Mouse (Mus musculus) stomach, embryonic 16.5 days (tissue): Measurements from ENCODE around the gene Ube2l3. TPM values are rescaled to one million over a fixed set of nuclear protein-coding genes. Genes with fewer than 3 reads are reported as not detected.
"Not testable (repeated sequence)": the region's sequence is repeated elsewhere in the genome, so short reads cannot be mapped to it uniquely, and the experiment has no call there.

Experiments
- ATAC-seq: fragments of 200-750 bp; cut with Nextera tagmentation; 2 replicates; pipeline ENCODE4 v1.8.0; 2017; ENCODE audit warnings: moderate number of reproducible peaks, moderate TSS enrichment; ENCODE audit not compliant: insufficient read depth, low FRiP score
- H3K27ac ChIP-seq: fragments of 300-500 bp; sonication (generic); 2 replicates; pipeline ENCODE4 v1.5.1; 2014; ENCODE audit warnings: low read length
- H3K27me3 ChIP-seq: fragments of 300-500 bp; sonication (generic); 2 replicates; pipeline ENCODE4 v1.6.1; 2014; ENCODE audit warnings: low read length, control low read depth, mixed read lengths; ENCODE audit not compliant: control insufficient read depth, insufficient read depth
- H3K36me3 ChIP-seq: fragments of 300-500 bp; sonication (generic); 2 replicates; pipeline ENCODE4 v1.6.1; 2014; ENCODE audit warnings: low read length; ENCODE audit not compliant: control insufficient read depth, insufficient read depth
- H3K4me1 ChIP-seq: fragments of 300-500 bp; sonication (generic); 2 replicates; pipeline ENCODE4 v1.6.1; 2014; ENCODE audit warnings: low read length, control low read depth, mixed read lengths; ENCODE audit not compliant: control insufficient read depth, insufficient read depth
- H3K4me2 ChIP-seq: fragments of 300-500 bp; sonication (generic); 2 replicates; pipeline ENCODE4 v1.6.1; 2014; ENCODE audit warnings: low read depth, low read length, mixed read lengths
- H3K4me3 ChIP-seq: fragments of 300-500 bp; sonication (generic); replicated peaks from 2 replicates; pipeline ENCODE4 v1.5.1; 2014; ENCODE audit warnings: mild to moderate bottlenecking, low read length
- H3K9ac ChIP-seq: fragments of 300-500 bp; sonication (generic); 2 replicates; pipeline ENCODE4 v1.6.1; 2014; ENCODE audit warnings: low read length
- H3K9me3 ChIP-seq: fragments of 300-500 bp; sonication (generic); replicated peaks from 2 replicates; pipeline ENCODE4 v1.6.1; 2016; ENCODE audit warnings: low read length, control low read depth; ENCODE audit not compliant: control insufficient read depth
- WGBS: fragments of 180-500 bp; shearing (Covaris S2); extraction: QIAGEN DNeasy Blood & Tissue Kit; methylation state at CpG from one replicate; pipeline ENCODE4 v1.1.7; 2014; 5-methylcytosine and 5-hydroxymethylcytosine counted together
- polyA plus RNA-seq: library from polyadenylated mRNA; unstranded; fragments of >200 nt; fragmentation: Nextera tagmentation; extraction: Ambion mirVana; gene quantifications from 2 replicates; pipeline ENCODE4 v1.2.1, GENCODE M21; 2015

The Ube2l3 gene
- polyA plus RNA-seq, 1 experiment from 2014 or later = 331 TPM

DNA sequence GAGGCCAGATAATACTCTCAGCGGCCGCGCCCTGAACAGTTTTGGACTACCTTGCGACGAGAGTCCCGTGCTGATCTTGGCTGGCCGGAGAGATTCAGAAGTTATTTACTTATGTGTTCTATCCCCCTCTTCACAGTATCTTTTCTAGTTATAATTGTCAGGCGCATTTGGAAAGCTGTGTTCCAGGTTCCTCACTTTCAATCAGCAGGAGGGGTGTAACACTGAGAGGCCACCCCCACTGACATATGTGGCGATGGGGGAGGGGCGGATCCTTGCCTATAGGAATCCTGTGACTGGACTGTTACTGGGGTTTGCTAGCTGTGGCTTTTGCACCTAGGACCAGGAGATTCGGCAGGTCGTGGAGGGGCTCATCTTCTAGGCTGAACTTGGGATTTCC, 32.0 kb upstream of the Ube2l3 start:
- H3K9me3 ChIP-seq = 0 out of 2 replicates have a peak, but pooled peaks cover 4% of the 10 kb centered on the region
- peak overlapping the region; percentile 94 for H3K4me2 ChIP-seq
- no peak for ATAC-seq
- no peaks in the 10 kb centered on the region for H3K36me3 ChIP-seq
- peak overlapping the region; percentile 95 for H3K9ac ChIP-seq
- WGBS = under 1% methylated on average over 12 of the region's 12 CpGs
- H3K4me3 ChIP-seq = peak overlapping the region; percentile 86
- peak overlapping the region; percentile 92 for H3K27ac ChIP-seq
- H3K4me1 ChIP-seq = peaks cover 34% of the 10 kb centered on the region
- no peaks in the 10 kb centered on the region for H3K27me3 ChIP-seq

DNA sequence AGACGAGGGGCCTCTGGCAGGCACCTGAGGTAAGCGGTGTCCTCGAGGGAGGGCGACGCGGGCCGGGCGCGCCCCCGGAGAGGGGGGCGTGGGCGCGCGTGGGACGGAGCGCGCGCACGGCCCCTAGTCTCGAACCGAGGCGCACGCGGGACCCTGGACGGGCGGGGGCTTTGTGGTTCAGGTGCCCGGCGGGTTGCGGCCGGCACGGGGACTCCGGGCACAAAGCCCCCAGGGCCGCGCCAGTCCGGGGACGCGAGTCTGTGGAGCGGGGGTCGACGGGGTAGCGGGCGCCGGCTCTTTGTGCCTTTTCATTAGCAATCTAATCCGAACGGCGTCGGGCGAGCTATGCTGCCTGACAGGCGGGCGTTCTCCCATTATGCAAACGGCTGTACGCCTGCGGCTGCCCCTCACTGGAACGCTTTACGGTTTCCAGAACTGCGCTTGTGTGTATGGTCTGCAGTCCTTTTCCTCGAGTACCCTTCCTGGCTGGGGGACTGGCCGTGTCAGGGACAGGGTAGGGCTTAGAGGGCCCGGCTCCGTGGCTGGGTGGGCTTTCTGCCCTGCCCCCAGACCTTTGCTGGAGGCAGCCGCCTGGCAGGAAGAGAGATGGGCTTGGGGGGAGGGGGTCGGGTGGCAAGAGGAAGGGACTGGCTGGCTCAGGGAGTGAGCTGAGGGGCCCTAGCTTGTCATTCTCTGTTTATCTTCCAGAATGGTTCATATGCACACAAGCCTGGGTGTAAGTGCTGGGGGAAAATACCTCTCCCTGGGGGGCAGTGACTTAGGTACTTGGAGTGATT, 31.5 kb upstream of the Ube2l3 start:
- Histone ChIP-seq H3K4me2 (peak overlapping the region; percentile 94), H3K9me3 (0 out of 2 replicates have a peak, but pooled peaks cover 4% of the 10 kb centered on the region), H3K9ac (peak overlapping the region; percentile 95), H3K36me3 (no peaks in the 10 kb centered on the region), H3K27ac (peak overlapping the region; percentile 92), H3K27me3 (no peaks in the 10 kb centered on the region), H3K4me1 (peaks cover 28% of the 10 kb centered on the region), H3K4me3 (peak overlapping the region; percentile 86)
- ATAC-seq = peak; percentile 59
- WGBS = under 1% methylated on average over 60 of the region's 62 CpGs

DNA sequence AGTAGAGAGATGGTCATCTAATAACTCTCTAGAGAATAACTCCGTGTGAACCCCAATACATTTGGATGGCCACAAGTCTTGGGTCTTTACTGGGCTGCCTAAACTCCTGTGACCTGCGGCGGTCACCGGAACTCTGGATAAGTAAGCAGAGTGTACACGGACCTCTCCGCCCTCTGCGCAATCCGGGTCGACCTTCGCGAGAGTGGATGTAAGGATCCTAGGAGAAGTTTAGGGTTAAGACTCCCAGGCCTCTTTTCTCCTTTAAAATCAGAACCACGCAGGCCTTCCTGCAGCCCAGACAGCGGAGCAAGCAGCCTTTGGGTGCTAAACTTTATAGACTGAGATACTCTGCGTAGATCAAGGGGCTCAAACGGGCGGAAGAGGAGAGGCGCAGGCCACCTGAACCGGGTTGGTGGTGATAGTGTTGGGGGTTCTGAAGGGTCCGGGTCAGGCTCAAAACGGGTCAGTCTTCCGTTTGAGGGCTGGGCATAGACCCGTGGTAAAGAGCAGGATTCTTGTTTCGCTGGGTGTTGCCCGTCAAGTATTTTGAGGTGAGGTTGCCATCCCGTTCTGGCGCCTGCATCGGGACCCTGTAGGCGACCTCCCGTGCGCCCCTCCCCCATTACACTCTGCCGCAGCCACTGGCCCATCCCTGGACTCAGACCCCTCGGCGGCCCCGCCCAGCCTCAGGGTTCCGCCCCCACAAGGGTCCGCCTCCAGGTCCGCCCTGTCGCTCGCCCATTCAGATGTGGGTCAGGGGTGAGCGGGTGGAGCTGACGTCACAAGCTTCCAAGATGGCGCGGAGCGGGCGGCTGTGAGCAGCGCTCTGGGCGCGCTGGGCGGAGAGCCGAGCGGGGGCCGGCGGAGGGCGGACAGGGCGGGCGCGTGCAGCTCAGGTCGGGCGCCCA, 30.6 kb upstream of the Ube2l3 start, which contains the start of gene Hic2:
Gene Hic2, plus strand, starts transcription at position 779 of the 908 bp plus-strand sequence.
- Histone ChIP-seq H3K4me3 (peak within 1 kb of the TSS; percentile 86), H3K9me3 (0 out of 2 replicates have a peak, but pooled peaks cover 4% of the 10 kb centered on the region), H3K4me2 (peak within 1 kb of the TSS; percentile 94), H3K4me1 (peaks cover 22% of the 10 kb centered on the region), H3K27ac (peak within 1 kb of the TSS; percentile 92), H3K27me3 (no peaks in the 10 kb centered on the region), H3K9ac (peak within 1 kb of the TSS; percentile 95), H3K36me3 (no peaks in the 10 kb centered on the region)
- ATAC-seq = peak; percentile 98
- 2% methylated on average over 59 of the region's 59 CpGs for WGBS

DNA sequence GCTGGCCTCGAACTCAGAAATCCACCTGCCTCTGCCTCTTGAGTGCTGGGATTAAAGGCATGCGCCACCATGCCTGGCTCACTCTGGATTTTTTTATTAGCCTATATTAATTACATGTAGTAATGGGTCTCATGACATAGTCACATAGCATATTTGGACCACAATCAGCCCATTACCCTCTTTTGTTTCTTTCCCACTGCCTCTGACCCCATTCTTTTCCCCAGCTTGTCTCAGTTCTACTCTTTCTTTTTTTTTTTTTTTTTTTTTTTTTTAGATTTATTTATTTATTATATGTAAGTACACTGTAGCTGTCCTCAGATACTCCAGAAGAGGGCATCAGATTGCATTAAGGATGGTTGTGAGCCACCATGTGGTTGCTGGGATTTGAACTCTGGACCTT, 29.1 kb upstream of the Ube2l3 start:
- H3K36me3 ChIP-seq, H3K4me3 ChIP-seq, ATAC-seq, H3K9ac ChIP-seq, H3K27ac ChIP-seq, H3K27me3 ChIP-seq, H3K9me3 ChIP-seq, H3K4me2 ChIP-seq: not testable (repeated sequence)
- peaks cover 16% of the 10 kb centered on the region for H3K4me1 ChIP-seq
- 89% methylated on average over 2 of the region's 2 CpGs for WGBS

DNA sequence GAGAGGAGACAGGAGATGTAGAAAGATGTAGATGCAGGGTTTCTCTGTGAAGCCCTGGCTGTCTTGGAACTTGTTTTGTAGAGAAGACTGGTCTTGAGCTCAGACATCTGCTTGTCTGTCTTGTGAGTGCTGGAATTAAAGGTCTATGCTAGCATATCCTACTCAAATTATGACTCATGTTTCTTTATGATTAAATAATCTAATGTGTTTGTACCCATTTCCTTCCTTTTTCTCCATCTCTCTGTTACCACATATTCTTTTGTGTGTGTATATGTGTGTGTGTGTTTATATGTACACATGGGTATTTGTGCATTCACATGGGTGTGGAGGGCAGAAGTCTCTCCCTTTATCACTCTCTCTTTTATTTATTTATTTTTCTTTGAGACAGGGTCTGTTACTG, 24.0 kb upstream of the Ube2l3 start:
- ATAC-seq = no peak
- no peaks in the 10 kb centered on the region for H3K27me3 ChIP-seq
- H3K27ac ChIP-seq = no peak overlapping the region
- H3K36me3 ChIP-seq = no peaks in the 10 kb centered on the region
- 0 out of 2 replicates have a peak, but pooled peaks cover 4% of the 10 kb centered on the region for H3K9me3 ChIP-seq
- H3K4me2 ChIP-seq = no peak overlapping the region
- no peak overlapping the region for H3K4me3 ChIP-seq
- H3K9ac ChIP-seq = no peak overlapping the region
- H3K4me1 ChIP-seq = no peaks in the 10 kb centered on the region

DNA sequence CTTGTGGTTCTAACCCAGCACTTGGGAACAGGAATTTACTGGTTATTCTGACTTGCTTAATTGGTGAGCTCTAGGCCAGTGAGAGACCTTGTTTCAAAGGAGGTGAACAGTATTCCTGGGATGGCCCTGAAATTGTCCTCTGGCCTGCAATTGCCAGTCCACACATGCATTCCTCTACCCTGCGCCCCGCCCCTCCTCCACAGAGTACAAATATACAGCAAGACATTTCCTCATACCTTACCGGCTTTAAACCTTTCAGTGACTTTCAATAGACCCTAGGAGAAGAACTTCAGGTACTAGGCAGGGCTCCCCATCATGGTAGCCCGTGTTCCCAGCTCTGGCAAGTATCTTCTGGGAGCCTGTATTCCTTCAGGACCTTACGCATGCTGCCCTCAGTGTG, 23.1 kb upstream of the Ube2l3 start:
- no peaks in the 10 kb centered on the region for H3K4me1 ChIP-seq
- no peak overlapping the region for H3K4me3 ChIP-seq
- 71% methylated on average over 5 of the region's 5 CpGs for WGBS
- H3K36me3 ChIP-seq = no peaks in the 10 kb centered on the region
- no peak overlapping the region for H3K4me2 ChIP-seq
- 0 out of 2 replicates have a peak, but pooled peaks have one; percentile 22 for ATAC-seq
- H3K27ac ChIP-seq = peak overlapping the region; percentile 36; the same call in 1 of the 2 replicates
- H3K9me3 ChIP-seq = 0 out of 2 replicates have a peak, but pooled peaks cover 4% of the 10 kb centered on the region
- no peaks in the 10 kb centered on the region for H3K27me3 ChIP-seq
- no peak overlapping the region for H3K9ac ChIP-seq

DNA sequence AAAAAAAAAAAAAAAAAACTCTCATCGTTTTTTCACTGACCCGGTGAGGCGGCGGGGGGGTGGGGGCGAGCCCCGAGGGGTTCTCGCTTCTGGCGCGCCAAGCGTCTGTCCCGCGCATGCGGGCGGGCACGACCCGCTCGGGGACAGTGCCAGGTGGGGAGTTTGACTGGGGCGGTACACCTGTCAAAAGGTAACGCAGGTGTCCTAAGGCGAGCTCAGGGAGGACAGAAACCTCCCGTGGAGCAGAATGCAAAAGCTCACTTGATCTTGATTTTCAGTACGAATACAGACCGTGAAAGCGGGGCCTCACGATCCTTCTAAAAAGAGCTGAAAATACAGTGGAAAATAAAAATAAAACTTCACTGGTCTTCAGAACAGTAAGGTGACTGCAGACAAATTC, 19.7 kb upstream of the Ube2l3 start:
- Histone ChIP-seq H3K9me3 (no peaks in the 10 kb centered on the region), H3K27ac (no peak overlapping the region), H3K9ac (no peak overlapping the region), H3K4me1 (peaks cover 3% of the 10 kb centered on the region; the same call in 1 of the 2 replicates), H3K4me2 (no peak overlapping the region), H3K4me3 (no peak overlapping the region), H3K36me3 (no peaks in the 10 kb centered on the region), H3K27me3 (no peaks in the 10 kb centered on the region)
- WGBS = 33% methylated on average over 25 of the region's 25 CpGs
- ATAC-seq = peak; percentile 100

DNA sequence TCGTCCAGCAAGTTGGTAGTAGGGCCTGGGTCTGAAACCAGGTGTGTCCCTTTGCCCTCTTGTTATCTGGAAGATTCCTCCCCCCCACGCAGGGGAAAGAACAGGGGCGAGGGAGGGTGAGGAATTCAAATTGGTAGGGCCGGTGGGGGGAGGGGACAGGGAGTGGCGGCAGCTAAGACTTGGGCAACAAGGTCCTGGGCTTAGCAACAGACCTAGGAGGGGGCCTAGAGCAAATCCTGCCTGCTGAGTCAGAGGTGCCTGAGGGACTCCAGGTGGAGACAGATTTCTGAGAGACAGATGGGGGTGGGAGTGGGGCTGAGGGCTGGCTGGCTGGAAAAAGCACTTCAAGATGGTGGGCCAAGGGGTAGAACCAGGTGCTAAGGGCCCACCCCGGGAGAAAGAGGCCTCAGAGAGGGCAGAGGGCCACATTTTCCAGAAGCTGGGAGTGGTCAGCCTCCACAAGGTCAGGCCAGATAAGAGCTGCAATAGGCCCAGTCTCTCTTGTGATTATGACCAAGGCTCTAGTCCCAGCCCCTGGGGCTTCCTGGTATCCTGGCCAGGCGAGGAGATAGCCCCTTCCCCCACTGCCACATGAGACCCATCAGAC, 17.8 kb upstream of the Ube2l3 start:
- Histone ChIP-seq H3K4me1 (peaks cover 3% of the 10 kb centered on the region; the same call in 1 of the 2 replicates), H3K27me3 (no peaks in the 10 kb centered on the region), H3K27ac (peak overlapping the region; percentile 38), H3K4me3 (no peak overlapping the region), H3K36me3 (no peaks in the 10 kb centered on the region), H3K9me3 (no peaks in the 10 kb centered on the region), H3K9ac (peak overlapping the region; percentile 16; the same call in 1 of the 2 replicates), H3K4me2 (no peak overlapping the region)
- peak; percentile 27; the same call in 1 of the 2 replicates for ATAC-seq
- WGBS = 26% methylated on average over 7 of the region's 7 CpGs
